Mouse (Mus musculus): ENCODE data around the gene Defb47.
A peak's percentile ranks its signal among the peaks of the same experiment; 100 is the strongest.

Defb47 gene

DNA sequence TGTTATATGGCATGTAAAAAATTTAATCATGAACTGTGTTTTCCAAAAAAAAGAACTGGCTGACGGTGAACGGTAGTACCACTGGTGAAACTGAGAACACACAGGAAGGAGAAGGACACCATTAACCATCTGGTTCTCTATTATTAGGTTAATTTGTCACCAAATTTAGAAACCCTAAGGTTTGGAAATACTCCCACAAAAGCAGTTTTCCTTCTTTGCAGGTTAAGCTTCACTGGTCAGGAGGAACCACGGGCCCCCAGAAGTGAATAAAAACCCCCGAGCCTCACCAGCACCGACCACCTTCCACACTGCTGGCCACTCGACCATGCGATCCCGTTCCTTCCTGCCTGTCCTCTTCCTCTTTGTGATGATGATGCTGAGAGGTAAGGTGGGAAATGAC is at the start of gene Defb47:
Gene Defb47 (plus strand): TSS at position 301 of the 400 bp plus-strand sequence.
- DNase-seq, result no peak

DNA sequence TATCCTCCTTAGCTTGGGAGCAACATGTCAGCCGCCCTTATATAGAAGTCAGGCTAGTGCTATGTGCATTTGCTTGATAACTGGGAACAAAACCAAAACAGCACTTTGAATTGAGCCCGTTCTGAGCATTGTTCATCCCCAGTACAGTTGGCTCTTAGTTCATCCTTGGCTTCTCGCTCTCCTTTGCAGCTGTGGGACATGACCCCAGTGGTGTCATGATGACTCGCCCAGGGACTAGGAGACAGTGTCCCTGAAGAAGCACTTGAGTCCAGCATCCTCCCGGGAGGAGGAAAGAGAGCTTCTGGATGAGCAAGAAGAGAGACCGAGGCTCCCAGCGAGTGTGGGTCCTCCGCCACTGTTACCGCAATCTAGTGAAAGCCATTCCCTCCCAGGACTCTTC is 41.8 kb upstream of the Defb47 start:
- DNase-seq, result peak; percentile 92

DNA sequence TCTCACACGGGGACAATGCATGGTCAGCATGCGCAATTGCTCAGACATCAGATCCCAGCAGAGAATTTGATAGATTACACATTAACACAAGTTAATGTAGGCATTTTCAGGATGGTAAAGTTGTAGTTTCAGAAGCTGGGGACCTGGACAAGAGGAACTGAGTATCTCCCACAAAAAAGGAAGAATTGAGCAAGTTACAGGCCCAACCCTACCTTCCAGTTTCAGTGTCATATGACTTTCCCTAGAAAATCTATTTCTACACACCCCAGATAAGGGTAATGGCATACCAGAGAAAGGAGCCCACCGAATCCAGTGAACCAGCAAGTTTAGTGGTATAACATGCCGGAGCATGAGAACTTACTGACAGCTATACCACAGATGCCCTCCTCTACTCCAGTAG is 34.2 kb upstream of the Defb47 start:
- DNase-seq, result no peak

DNA sequence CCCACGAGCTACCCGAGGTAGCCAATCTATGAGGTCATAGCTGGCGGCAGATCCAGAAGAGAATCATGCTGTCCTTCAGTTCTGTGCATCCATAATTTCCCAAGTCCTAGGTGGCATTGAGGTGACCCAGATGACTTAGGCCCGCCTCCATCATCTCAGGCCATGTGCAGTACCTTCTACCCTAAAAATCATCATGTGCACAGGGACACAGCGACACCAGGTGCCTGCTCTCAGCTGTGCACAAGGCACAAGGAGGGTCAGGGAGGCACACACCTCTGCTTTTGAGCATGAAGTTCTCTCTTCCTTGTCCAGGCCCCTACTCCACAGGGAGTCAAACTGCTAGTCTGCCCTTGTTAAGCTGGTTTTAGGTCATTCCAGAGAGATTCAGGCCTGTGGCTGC is 32.5 kb upstream of the Defb47 start:
- DNase-seq, result no peak

DNA sequence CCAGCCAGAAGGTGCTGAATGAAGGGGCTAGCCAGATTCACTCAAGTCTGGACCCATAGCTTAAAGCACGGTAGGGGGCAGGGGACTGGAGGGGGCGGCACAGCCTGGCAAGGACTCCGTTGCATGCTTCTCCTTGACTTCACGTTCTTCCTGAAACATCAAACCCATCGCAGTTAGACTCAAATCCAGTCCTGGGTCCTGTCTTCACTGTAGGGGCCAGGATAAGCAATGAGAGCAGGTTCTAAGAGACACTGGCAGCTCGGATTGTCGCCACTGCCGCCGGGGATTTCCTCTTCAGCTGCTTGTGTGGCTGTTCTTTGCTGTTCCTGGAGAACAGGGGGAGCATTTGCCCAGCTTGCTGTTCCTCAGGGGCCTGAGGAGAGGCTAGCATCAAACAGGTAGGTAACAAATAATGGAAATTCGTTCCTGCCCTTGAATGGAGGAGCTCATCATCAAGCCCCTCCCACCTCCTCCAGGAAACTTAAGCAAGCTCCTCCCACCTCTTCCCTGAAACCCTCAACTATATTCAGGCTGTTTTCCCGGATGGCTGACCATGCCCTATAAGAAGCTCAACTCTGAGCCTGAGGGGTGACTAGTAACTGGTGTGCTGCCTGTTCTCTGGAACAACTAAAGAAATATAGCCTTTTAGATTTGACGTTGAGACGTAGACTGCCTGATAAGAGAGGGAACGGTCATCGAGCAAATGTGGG is 31.9 kb upstream of the Defb47 start:
- DNase-seq, result peak; percentile 81

DNA sequence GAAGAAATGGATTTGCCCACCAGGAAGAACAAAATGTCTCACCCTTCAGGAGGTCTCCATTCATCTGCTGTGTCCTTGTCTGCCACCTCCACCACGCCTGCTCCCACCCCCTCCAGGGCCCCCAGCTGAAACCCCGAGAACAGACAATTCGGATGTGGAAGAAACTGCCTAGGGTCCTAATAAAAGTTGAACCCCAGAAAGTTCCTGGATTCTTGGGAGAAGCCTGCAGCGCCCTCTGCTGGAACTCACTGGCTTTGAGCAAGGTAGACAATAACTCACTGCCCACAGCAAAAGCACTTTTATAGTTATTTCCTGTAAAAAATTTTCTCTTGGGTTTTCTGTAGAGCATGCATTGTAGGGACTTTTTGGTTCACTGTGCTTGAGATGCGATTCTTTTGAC is 22.8 kb upstream of the Defb47 start:
- DNase-seq, result peak; percentile 85

DNA sequence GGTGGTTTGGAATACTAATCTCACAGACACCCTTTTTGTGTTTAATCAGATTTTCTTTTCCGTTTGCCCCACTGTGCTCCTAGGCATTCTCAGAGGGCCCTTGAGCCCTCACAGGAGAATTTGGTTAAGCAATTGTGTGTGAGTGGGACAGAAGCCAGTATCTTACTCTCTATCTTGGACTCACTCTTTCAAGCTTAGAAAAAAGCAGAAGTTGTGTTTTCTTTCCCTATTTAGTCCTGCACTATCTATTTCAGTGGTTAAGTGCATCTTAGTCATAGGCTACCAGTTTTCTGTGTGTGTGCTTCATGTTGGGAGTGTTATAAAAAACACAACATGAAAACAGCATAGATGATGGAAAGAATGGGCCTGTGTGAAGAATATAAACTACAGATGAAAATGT is 18.1 kb upstream of the Defb47 start:
- no peak for DNase-seq

DNA sequence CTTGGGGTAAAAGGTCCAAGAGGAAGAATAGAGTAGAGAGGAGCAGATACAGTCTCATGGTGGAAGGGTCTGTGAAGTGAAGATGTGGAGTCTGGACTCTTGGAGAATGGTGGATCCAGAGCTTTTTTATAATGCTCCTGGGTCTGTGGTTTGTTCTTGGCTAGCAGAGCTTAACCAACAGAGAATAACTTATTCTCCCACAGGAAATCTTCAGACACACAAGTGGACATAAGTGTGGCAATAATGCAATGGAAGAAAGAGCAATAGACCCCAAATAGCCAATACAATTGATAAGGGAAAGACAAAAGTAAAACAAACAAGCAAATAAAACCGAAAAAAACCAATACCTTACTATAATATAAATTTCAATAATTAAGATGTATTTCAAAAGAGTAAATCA is 13.5 kb upstream of the Defb47 start, which contains the start of gene Defb48:
Gene Defb48 (minus strand): TSS at position 101 of the 400 bp plus-strand sequence.
- peak; percentile 4 for DNase-seq

DNA sequence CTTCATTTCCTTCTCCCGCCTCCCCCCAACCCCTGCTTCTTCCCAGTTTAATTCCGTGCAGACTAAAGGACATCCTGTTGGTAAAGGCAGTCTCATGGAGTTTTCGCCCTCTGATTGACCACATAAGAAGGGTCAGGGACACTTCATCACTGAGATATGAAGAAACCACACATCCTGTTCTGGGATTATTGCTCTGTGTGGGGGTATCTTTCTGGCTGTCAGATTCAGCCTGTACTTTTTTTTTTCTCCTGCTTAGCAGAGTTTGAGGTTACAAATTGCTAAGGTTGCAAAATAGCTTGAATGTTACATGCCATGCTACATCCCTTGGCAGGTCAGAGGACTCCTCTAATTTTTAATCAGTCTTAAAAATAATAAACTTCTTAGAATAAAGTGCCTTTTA is 6.6 kb upstream of the Defb47 start:
- DNase-seq, result peak; percentile 13

DNA sequence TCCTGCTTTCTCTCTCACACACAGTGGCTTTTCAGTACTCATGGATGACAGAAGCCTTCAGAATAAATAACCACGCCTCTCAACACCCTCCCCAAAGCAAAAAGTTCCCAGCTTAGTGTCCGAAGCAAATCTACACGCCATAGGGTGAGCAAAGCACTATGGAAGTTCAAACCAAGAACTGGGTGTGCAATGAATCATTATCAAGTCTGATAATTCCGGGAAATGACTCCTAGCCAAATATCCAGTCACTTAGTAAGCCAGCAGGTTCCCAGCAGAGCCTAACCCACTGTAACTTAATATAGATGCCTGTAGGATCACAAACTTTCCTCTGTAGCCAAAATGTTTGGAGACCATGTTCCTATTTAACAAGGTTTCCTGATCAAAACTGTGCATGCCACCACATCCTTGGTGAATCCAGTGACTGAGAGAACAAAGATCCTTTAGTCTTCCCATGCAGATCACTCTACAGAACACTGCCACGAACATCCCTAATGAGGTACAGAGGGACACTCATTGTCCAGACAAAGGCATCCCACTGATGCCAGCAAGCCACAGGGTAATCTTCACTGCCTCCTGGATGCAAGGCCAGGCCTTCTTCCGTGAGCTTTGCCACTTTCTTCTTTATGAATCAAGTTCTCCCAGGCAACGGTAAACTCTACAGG is 5.9 kb upstream of the Defb47 start:
- peak; percentile 50 for DNase-seq

DNA sequence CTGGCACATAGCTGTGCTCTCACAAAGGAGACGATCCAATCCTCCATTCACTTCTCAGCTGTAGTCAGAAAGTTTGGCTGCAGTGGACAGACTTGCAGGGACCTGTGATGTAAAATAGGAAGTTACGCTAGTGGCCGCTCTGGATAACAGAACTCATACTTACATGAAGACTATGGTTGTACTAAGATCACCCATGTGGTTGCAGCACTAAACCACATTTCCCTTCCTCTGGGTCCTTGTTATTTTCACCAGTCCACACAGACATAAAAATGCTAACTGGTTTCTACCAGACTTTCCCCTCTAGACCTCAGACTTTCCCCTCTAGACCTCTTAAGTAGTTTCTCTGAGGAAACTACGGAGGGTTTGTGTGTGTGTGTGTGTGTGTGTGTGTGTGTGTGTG is 1.1 kb downstream of the Defb47 start:
- no peak for DNase-seq

DNA sequence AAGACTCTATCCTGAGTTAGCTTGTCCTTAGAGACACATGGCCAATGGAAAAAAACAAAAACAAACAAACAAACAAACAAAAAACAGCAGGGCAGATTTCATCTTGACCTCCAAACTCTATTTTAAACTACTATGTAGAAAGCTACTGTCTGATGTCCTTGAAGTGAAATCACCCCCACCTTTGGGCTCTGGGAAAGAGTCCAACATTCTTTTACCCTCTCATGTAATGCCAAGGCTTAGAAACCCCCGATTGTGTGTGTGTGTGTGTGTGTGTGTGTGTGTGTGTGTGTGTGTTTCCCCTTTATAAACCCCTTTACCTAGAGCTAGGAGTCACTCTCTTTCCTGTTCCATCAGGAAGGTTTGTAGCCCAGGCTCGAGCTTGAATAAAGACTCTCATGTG is 4.7 kb downstream of the Defb47 start:
- DNase-seq, result no peak

DNA sequence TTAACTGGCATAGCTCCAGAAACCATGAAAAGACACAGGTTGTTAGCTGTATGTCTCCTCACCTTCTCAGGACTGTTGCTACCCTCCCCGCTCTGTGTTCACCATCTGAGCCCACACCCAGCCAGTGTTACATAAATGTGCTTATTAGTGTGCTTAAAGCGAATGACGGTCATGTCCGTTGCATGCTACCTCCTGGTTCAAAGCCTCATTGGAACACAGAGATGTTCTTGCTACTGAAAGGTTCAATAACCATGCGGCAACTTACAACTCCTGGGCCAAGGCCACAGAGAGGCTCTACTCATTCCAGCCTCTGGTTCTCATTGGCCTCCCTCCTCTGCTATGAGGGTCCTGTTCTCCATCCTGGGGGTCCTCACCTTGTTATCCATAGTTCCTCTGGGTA is 13.6 kb downstream of the Defb47 start, which contains the start of gene Defb43:
Gene Defb43 (plus strand): TSS at position 301 of the 400 bp plus-strand sequence.
- no peak for DNase-seq

DNA sequence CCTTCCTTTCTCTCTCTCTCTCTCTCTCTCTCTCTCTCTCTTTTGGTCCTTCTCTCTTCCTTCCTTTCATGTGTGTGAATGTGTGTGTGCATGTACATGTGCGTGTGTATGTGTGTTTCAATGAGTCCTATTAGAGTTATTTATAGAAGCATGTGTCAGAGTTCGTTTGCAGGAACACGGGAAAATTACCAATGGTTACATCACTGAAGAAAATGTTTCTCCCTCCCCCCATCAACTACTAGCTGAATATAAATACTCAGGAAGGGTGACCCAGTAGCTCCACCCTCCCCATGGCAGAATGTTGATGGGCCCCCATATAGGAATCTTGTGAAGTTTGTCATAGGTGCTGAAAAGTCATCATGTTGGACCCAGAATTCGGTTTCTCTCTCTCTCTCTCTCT is 15.2 kb downstream of the Defb47 start:
- no peak for DNase-seq

DNA sequence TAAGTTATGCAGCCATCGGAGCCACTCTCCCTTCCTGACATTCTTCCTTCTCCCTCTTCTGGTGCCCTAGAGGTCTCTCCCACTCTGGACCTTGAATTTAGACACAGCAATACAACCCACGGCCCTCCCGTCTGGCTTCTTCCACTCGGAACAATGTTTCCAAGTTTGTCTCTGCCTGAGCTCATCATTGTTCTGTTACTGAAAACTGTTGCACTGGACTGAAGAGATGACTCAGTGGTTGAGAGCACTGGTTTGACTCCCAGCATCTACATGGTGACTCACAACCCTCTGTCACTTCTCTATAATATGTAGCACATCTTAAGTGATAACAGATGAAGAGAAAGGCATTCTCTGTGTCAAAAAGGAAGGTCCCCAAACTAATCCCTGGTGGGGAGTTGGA is 16.8 kb downstream of the Defb47 start:
- DNase-seq, result no peak

DNA sequence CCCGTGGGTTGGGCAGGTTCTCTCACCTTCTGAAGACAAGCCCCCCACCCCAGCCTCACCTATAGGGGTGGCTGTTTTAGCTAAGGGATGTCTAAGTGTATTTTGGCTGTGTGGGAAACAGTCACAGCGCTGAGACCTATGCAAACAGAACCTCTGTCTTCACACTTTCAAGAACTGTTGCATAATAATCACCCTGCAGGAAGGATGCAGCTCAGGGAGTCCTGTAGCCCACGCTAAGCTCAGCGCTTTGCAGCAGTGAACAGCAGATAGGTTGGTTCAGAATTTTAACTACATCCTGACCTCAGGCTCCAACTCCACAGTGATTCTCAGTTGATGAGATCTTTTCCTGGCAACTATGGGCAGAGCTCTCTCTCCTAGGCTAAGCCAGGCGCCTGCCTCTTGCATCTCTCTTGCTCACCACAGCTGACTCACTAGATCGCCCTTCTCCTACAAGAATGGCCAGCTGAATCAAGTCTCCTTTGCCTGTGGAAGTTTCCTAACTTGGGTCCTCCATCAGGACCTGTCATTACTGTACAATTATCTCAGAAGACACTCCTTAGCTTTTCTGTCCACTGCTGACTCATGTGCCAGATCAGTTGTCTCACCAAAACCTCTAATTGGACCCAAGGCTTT is 22.8 kb downstream of the Defb47 start:
- no peak for DNase-seq

DNA sequence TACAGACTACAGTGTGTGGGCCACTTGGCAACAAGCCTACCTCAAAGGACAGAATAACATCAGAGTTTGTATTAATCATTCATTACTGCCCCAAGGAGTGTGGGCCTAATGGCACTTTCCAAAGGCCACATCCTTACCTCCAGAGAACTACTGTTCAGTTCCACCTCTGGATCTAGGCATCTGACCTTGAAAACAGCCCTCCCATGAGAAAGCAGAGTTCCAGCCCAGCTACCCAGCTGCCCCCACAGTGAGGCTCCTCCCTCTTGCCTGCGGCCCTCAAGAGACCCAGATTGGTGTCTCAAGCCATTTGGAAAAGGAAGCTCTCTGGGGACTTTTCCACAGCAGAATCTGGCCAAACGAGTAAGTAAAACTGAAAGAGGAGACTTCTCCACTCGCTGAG is 48.8 kb downstream of the Defb47 start, which contains the start of gene Defb42:
Gene Defb42 (plus strand): TSS at position 301 of the 400 bp plus-strand sequence.
- no peak for DNase-seq

DNA sequence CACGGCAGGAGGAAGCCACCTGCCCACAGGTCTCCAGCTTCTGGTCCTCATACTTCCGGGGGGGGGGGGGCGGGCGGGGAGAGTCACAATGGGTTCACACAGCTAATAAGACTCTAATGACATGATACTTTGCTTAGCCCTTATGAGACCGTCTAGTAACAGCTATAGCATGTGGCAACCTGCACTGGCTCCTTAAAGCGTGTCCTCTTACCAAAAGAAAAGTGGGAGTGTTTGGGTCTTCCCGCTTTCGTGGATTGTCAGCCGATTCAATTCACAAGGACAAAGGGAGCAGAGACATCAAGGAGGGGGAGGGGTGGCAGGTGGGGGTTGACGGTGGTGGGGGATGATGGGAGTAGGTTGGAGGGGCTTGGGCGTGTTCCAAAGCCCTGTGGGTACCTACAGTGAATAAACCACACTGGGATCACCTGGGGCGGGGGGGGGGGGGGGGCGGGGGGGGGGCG is 52.1 kb downstream of the Defb47 start, which contains the start of gene Defb30:
Gene Defb30 (minus strand): TSS at position 51 of the 461 bp plus-strand sequence.
- no peak for DNase-seq

Data from heart, adult 11 months (tissue).